Mouse (Mus musculus) heart, embryonic 12.5 days (tissue): ENCODE results near the gene Alox12b. TPM values are rescaled to one million over a fixed set of nuclear protein-coding genes. Genes with fewer than 3 reads are reported as not detected.

Experiments
- ATAC-seq: fragments of 200-750 bp; cut with Nextera tagmentation; 2 replicates; pipeline ENCODE4 v1.8.0; 2017; ENCODE audit warnings: moderate TSS enrichment, moderate library complexity; ENCODE audit not compliant: insufficient number of reproducible peaks, low FRiP score
- H3K27ac ChIP-seq: fragments of 300-500 bp; sonication (generic); 2 replicates; pipeline ENCODE4 v1.5.1; 2016; ENCODE audit warnings: mild to moderate bottlenecking, moderate library complexity; ENCODE audit not compliant: poor library complexity, severe bottlenecking
- H3K27me3 ChIP-seq: fragments of 300-500 bp; sonication (generic); replicated peaks from 2 replicates; pipeline ENCODE4 v1.6.1; 2016; ENCODE audit warnings: mild to moderate bottlenecking, moderate library complexity
- H3K36me3 ChIP-seq: fragments of 300-500 bp; sonication (generic); 2 replicates; pipeline ENCODE4 v1.6.1; 2016; ENCODE audit warnings: mild to moderate bottlenecking, moderate library complexity
- H3K4me1 ChIP-seq: fragments of 300-500 bp; sonication (generic); replicated peaks from 2 replicates; pipeline ENCODE4 v1.6.1; 2016; ENCODE audit warnings: mild to moderate bottlenecking
- H3K4me2 ChIP-seq: fragments of 300-500 bp; sonication (generic); 2 replicates; pipeline ENCODE4 v1.6.1; 2016; ENCODE audit warnings: mild to moderate bottlenecking, moderate library complexity
- H3K4me3 ChIP-seq: fragments of 300-500 bp; sonication (generic); 2 replicates; pipeline ENCODE4 v1.5.1; 2016; ENCODE audit warnings: mild to moderate bottlenecking
- H3K9ac ChIP-seq: fragments of 300-500 bp; sonication (generic); 2 replicates; pipeline ENCODE4 v1.6.1; 2016; ENCODE audit warnings: mild to moderate bottlenecking, moderate library complexity
- H3K9me3 ChIP-seq: fragments of 300-500 bp; sonication (generic); replicated peaks from 2 replicates; pipeline ENCODE4 v1.6.1; 2016; ENCODE audit warnings: mild to moderate bottlenecking, moderate library complexity
- WGBS: fragments of 180-500 bp; shearing (Covaris S2); methylation state at CpG from one replicate; pipeline ENCODE4 v1.1.7; 2016; 5-methylcytosine and 5-hydroxymethylcytosine counted together
- polyA plus RNA-seq: library from polyadenylated mRNA; unstranded; fragments of >200 nt; fragmentation: Nextera tagmentation; extraction: Ambion mirVana; gene quantifications from 2 replicates; pipeline ENCODE4 v1.2.1, GENCODE M21; 2016

Gene Alox12b
- polyA plus RNA-seq, 1 experiment from 2014 or later = not detected

DNA sequence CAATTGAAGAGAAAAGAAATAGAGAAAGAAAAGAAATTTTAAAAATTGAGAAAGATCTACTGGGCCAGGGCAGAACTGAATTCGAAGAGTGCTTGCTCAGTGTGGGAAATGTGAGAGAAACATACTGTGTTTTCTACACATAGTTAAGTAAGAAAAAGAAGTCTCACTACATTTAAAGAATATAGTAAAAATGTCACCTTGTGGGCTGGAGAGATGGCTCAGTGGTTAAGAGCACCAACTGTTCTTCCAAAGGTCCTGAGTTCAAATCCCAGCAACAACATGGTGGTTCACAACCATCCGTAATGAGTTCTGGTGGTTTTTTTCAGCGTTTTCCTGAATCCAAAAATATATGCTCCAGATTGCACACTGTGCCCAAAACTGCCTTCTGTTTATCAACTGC lies 21.7 kb downstream of the Alox12b start:
- WGBS = 75% methylated on average over 3 of the region's 3 CpGs
- H3K4me1 ChIP-seq = 0 out of 2 replicates have a peak, but pooled peaks cover 9% of the 10 kb centered on the region
- H3K27me3 ChIP-seq = no peaks in the 10 kb centered on the region
- no peaks in the 10 kb centered on the region for H3K36me3 ChIP-seq
- H3K9me3 ChIP-seq = no peaks in the 10 kb centered on the region
- no peak overlapping the region for H3K4me3 ChIP-seq
- H3K9ac ChIP-seq = no peak overlapping the region
- ATAC-seq = no peak
- no peak overlapping the region for H3K4me2 ChIP-seq
- no peak overlapping the region for H3K27ac ChIP-seq

GRCm38 (mm10) chr11:69179512-69179911 lies 22.7 kb downstream of the Alox12b start:
- H3K36me3 ChIP-seq = no peaks in the 10 kb centered on the region
- 0 out of 2 replicates have a peak, but pooled peaks cover 7% of the 10 kb centered on the region for H3K4me1 ChIP-seq
- no peak overlapping the region for H3K4me2 ChIP-seq
- no peak overlapping the region for H3K4me3 ChIP-seq
- no peaks in the 10 kb centered on the region for H3K27me3 ChIP-seq
- no peaks in the 10 kb centered on the region for H3K9me3 ChIP-seq
- H3K27ac ChIP-seq = no peak overlapping the region
- WGBS = 49% methylated on average over 3 of the region's 3 CpGs
- H3K9ac ChIP-seq = no peak overlapping the region
- ATAC-seq = no peak

GRCm38 (mm10) chr11:69180120-69180519 lies 23.3 kb downstream of the Alox12b start:
- 72% methylated on average over 4 of the region's 4 CpGs for WGBS

GRCm38 (mm10) chr11:69185031-69185430 lies 28.2 kb downstream of the Alox12b start:
- no peaks in the 10 kb centered on the region for H3K36me3 ChIP-seq
- H3K4me2 ChIP-seq = no peak overlapping the region
- H3K9me3 ChIP-seq = no peaks in the 10 kb centered on the region
- no peak overlapping the region for H3K9ac ChIP-seq
- no peak overlapping the region for H3K4me3 ChIP-seq
- peaks cover 6% of the 10 kb centered on the region; the same call in 1 of the 2 replicates for H3K27me3 ChIP-seq
- ATAC-seq = no peak
- H3K4me1 ChIP-seq = no peaks in the 10 kb centered on the region
- no peak overlapping the region for H3K27ac ChIP-seq
- 87% methylated on average over 5 of the region's 5 CpGs for WGBS

More at GRCm38 (mm10) chr11:69180120-69180519, 23.3 kb downstream of the Alox12b start:
- Histone ChIP-seq H3K36me3 (no peaks in the 10 kb centered on the region), H3K27ac (no peak overlapping the region), H3K9me3 (no peaks in the 10 kb centered on the region), H3K27me3 (no peaks in the 10 kb centered on the region), H3K4me3 (no peak overlapping the region), H3K4me2 (no peak overlapping the region), H3K4me1 (0 out of 2 replicates have a peak, but pooled peaks cover 4% of the 10 kb centered on the region), H3K9ac (no peak overlapping the region)
- no peak for ATAC-seq

DNA sequence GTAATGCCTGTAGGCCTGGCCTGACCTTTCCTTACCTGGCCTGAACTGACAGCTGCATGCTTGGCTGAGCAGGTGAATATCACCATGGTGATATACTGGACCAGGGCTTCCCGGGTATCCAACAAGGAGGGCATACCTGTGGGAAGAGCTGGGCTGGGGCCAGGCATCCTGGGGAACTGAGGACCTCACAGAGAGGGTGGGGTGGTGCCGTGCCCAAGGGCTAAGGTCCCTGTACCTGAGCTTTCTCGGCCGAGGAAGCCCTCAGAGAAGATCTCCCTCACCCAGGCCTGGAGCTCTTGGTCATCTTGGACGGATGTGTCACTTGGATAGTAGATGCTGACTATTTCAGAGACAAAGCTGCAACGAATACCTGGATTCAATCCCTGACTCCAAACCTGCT lies 29.1 kb downstream of the Alox12b start:
- no peaks in the 10 kb centered on the region for H3K9me3 ChIP-seq
- H3K9ac ChIP-seq = no peak overlapping the region
- no peak overlapping the region for H3K27ac ChIP-seq
- H3K36me3 ChIP-seq = no peaks in the 10 kb centered on the region
- ATAC-seq = no peak
- H3K4me2 ChIP-seq = no peak overlapping the region
- WGBS = 71% methylated on average over 6 of the region's 6 CpGs
- H3K4me3 ChIP-seq = no peak overlapping the region
- H3K4me1 ChIP-seq = no peaks in the 10 kb centered on the region
- peaks cover 10% of the 10 kb centered on the region; the same call in 1 of the 2 replicates for H3K27me3 ChIP-seq

GRCm38 (mm10) chr11:69192840-69193239 lies 36.1 kb downstream of the Alox12b start:
- ATAC-seq = no peak
- H3K27me3 ChIP-seq = peaks cover 34% of the 10 kb centered on the region
- no peak overlapping the region for H3K4me3 ChIP-seq
- no peaks in the 10 kb centered on the region for H3K36me3 ChIP-seq
- 5% methylated on average over 1 of the region's 1 CpGs for WGBS
- H3K9ac ChIP-seq = no peak overlapping the region
- H3K4me2 ChIP-seq = no peak overlapping the region
- H3K9me3 ChIP-seq = no peaks in the 10 kb centered on the region
- H3K27ac ChIP-seq = no peak overlapping the region
- H3K4me1 ChIP-seq = peaks cover 15% of the 10 kb centered on the region

DNA sequence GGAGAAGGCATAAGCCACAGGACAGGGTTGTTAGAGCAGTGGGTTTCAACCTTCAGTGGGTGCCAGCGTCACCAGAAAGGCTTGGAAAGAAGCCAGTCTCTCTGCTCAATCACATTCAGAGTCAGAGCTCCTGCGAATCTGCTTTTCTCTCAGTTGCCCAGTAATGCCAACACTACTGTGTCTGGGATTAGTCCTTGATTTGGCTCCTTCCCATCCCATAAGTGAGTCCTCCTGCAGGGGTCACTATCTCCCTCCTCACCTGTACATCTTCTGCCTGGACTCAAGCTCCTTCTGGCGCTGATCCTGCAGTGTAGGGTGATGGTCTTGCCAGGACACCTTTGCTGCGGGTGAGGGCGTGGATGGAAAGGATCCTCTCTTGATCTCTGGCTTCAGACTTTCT lies 40.0 kb downstream of the Alox12b start:
- 8% methylated on average over 5 of the region's 5 CpGs for WGBS
- H3K9me3 ChIP-seq = no peaks in the 10 kb centered on the region
- no peak for ATAC-seq
- H3K36me3 ChIP-seq = no peaks in the 10 kb centered on the region
- H3K4me2 ChIP-seq = peak overlapping the region; percentile 66
- H3K9ac ChIP-seq = peak overlapping the region; percentile 53; the same call in 1 of the 2 replicates
- H3K27me3 ChIP-seq = peaks cover 40% of the 10 kb centered on the region
- peak overlapping the region; percentile 36 for H3K4me3 ChIP-seq
- H3K27ac ChIP-seq = no peak overlapping the region
- peaks cover 21% of the 10 kb centered on the region for H3K4me1 ChIP-seq

DNA sequence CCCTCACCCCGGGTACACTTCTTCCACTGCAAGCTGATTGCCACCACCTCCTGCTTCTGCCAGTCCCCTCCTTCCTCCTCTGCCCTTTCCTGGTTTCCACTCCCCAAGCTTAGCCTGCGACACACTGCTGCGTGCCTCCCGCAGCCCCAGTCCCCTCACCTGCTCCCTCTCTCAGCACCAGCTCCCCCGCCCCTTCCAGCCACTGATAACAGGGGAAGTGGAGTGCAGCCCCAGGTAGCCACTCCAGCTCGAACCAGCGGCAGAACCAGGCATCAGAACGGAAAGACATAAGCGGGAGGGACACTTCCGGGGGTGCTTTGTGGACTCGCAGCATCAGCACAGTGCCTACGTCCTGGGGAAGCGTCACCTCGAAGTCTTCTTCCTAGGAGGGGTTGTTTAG lies 40.4 kb downstream of the Alox12b start:
- Histone ChIP-seq H3K4me3 (peak overlapping the region; percentile 36), H3K4me2 (peak overlapping the region; percentile 66), H3K36me3 (no peaks in the 10 kb centered on the region), H3K4me1 (peaks cover 21% of the 10 kb centered on the region), H3K9me3 (no peaks in the 10 kb centered on the region), H3K27ac (no peak overlapping the region), H3K27me3 (peaks cover 41% of the 10 kb centered on the region), H3K9ac (peak overlapping the region; percentile 53; the same call in 1 of the 2 replicates)
- under 1% methylated on average over 14 of the region's 14 CpGs for WGBS
- ATAC-seq = no peak

- Histone ChIP-seq H3K9me3 (no peaks in the 10 kb centered on the region), H3K4me2 (peak within 1 kb of the TSS; percentile 66), H3K4me1 (peaks cover 21% of the 10 kb centered on the region), H3K9ac (peak within 1 kb of the TSS; percentile 53; the same call in 1 of the 2 replicates), H3K27me3 (peaks cover 41% of the 10 kb centered on the region), H3K27ac (no peak within 1 kb of the TSS), H3K4me3 (peak within 1 kb of the TSS; percentile 36), H3K36me3 (no peaks in the 10 kb centered on the region)
- ATAC-seq = no peak
- 30% methylated on average over 6 of the region's 6 CpGs for WGBS
Measured at GRCm38 (mm10) chr11:69197743-69198142, 41.0 kb downstream of the Alox12b start, which contains the start of gene Alox8. Alox8 (minus strand) TSS chr11:69197843.

GRCm38 (mm10) chr11:69199251-69199650 lies 42.5 kb downstream of the Alox12b start:
- Histone ChIP-seq H3K27me3 (peaks cover 41% of the 10 kb centered on the region), H3K36me3 (no peaks in the 10 kb centered on the region), H3K9me3 (no peaks in the 10 kb centered on the region), H3K27ac (no peak overlapping the region), H3K4me3 (no peak overlapping the region), H3K4me2 (no peak overlapping the region), H3K9ac (no peak overlapping the region), H3K4me1 (peaks cover 21% of the 10 kb centered on the region)
- 73% methylated on average over 1 of the region's 1 CpGs for WGBS
- no peak; the same call in 1 of the 2 replicates for ATAC-seq

DNA sequence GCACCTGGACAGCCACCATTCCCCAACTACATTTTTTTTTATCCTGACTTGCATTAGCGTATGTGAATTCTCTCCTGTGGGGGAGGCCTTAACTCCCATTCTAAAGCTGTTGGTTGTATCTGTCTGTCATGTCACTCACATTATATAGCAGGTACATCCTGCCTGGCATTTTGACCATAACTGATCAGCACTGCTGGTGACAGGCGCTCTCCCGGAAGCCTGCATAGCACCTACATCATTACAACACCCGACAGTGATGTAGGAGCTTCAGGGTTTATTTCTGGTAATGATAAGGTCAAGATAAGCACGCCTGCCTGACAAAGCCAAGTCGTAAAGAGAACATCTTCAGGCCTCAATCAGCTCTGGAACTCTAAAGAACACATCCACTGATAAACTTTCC lies 43.4 kb downstream of the Alox12b start:
- no peak overlapping the region for H3K27ac ChIP-seq
- no peaks in the 10 kb centered on the region for H3K36me3 ChIP-seq
- no peaks in the 10 kb centered on the region for H3K9me3 ChIP-seq
- whole genome bisulfite sequencing = 17% methylated on average over 6 of the region's 6 CpGs
- H3K4me1 ChIP-seq = peaks cover 21% of the 10 kb centered on the region
- no peak overlapping the region for H3K9ac ChIP-seq
- ATAC-seq = no peak
- H3K4me3 ChIP-seq = no peak overlapping the region
- H3K4me2 ChIP-seq = no peak overlapping the region
- H3K27me3 ChIP-seq = peaks cover 45% of the 10 kb centered on the region
